Mouse (Mus musculus) midbrain, embryonic 15.5 days (tissue): Measurements from ENCODE around the gene Pex5l. TPM values are rescaled to one million over a fixed set of nuclear protein-coding genes. Genes with fewer than 3 reads are reported as not detected.
A peak's percentile ranks its signal among the peaks of the same experiment; 100 is the strongest.

Experiments
- ATAC-seq: fragments of 200-750 bp; cut with Nextera tagmentation; replicated peaks from 2 replicates; pipeline ENCODE4 v1.8.0; 2017; ENCODE audit warnings: moderate TSS enrichment
- H3K27ac ChIP-seq: fragments of 300-500 bp; sonication (generic); 2 replicates; pipeline ENCODE4 v1.5.1; 2015; ENCODE audit warnings: mild to moderate bottlenecking, inconsistent platforms
- H3K27me3 ChIP-seq: fragments of 300-500 bp; sonication (generic); replicated peaks from 2 replicates; pipeline ENCODE4 v1.6.1; 2015; ENCODE audit warnings: inconsistent platforms
- H3K36me3 ChIP-seq: fragments of 300-500 bp; sonication (generic); replicated peaks from 2 replicates; pipeline ENCODE4 v1.6.1; 2015; ENCODE audit warnings: inconsistent platforms
- H3K4me1 ChIP-seq: fragments of 300-500 bp; sonication (generic); 2 replicates; pipeline ENCODE4 v1.6.1; 2015; ENCODE audit warnings: inconsistent platforms
- H3K4me2 ChIP-seq: fragments of 300-500 bp; sonication (generic); 2 replicates; pipeline ENCODE4 v1.6.1; 2015; ENCODE audit warnings: inconsistent platforms, mild to moderate bottlenecking, moderate library complexity
- H3K4me3 ChIP-seq: fragments of 300-500 bp; sonication (generic); 2 replicates; pipeline ENCODE4 v1.5.1; 2015; ENCODE audit warnings: mild to moderate bottlenecking, inconsistent platforms
- H3K9ac ChIP-seq: fragments of 300-500 bp; sonication (generic); 2 replicates; pipeline ENCODE4 v1.6.1; 2015; ENCODE audit warnings: mild to moderate bottlenecking, inconsistent platforms
- H3K9me3 ChIP-seq: fragments of 300-500 bp; sonication (generic); 2 replicates; pipeline ENCODE4 v1.6.1; 2016; ENCODE audit warnings: inconsistent platforms
- WGBS: fragments of 180-500 bp; shearing (Covaris S2); methylation state at CpG from one replicate; pipeline ENCODE4 v1.1.7; 2015; ENCODE audit warnings: mixed read lengths; 5-methylcytosine and 5-hydroxymethylcytosine counted together
- polyA plus RNA-seq: library from polyadenylated mRNA; unstranded; fragments of >200 nt; fragmentation: Nextera tagmentation; extraction: Ambion mirVana; gene quantifications from 2 replicates; pipeline ENCODE4 v1.2.1, GENCODE M21; 2015

The Pex5l gene
- 1.8 and 2.4 TPM in 2 replicates for polyA plus RNA-seq

GRCm38 (mm10) chr3:33142901-33143461, at the start of gene Pex5l:
Gene Pex5l, minus strand, starts transcription at chr3:33143247.
- under 1% methylated on average over 81 of the region's 88 CpGs for WGBS
- Histone ChIP-seq H3K4me3 (peak within 1 kb of the TSS; percentile 54), H3K27me3 (0 out of 2 replicates have a peak, but pooled peaks cover 7% of the 10 kb centered on the region), H3K4me2 (peak within 1 kb of the TSS; percentile 83), H3K4me1 (peaks cover 11% of the 10 kb centered on the region), H3K27ac (peak within 1 kb of the TSS; percentile 77), H3K9me3 (no peaks in the 10 kb centered on the region), H3K36me3 (no peaks in the 10 kb centered on the region), H3K9ac (peak within 1 kb of the TSS; percentile 63)
- ATAC-seq, result peak; percentile 96

GRCm38 (mm10) chr3:33165186-33165585, 22.1 kb upstream of the Pex5l start:
- Histone ChIP-seq H3K4me1 (no peaks in the 10 kb centered on the region), H3K4me2 (no peak overlapping the region), H3K36me3 (no peaks in the 10 kb centered on the region), H3K27me3 (no peaks in the 10 kb centered on the region), H3K9me3 (no peaks in the 10 kb centered on the region), H3K9ac (no peak overlapping the region), H3K4me3 (no peak overlapping the region), H3K27ac (no peak overlapping the region)
- WGBS, result 83% methylated on average over 3 of the region's 3 CpGs
- ATAC-seq, result no peak

GRCm38 (mm10) chr3:33163821-33164220, 20.8 kb upstream of the Pex5l start:
- Histone ChIP-seq H3K9me3 (no peaks in the 10 kb centered on the region), H3K9ac (no peak overlapping the region), H3K4me2 (no peak overlapping the region), H3K4me1 (no peaks in the 10 kb centered on the region), H3K36me3 (no peaks in the 10 kb centered on the region), H3K27me3 (no peaks in the 10 kb centered on the region), H3K4me3 (no peak overlapping the region), H3K27ac (no peak overlapping the region)
- ATAC-seq, result 0 out of 2 replicates have a peak, but pooled peaks have one; percentile 39

GRCm38 (mm10) chr3:33143592-33143991, 545 bp upstream of the Pex5l start:
- Histone ChIP-seq H3K27me3 (0 out of 2 replicates have a peak, but pooled peaks cover 7% of the 10 kb centered on the region), H3K9me3 (no peaks in the 10 kb centered on the region), H3K4me2 (peak overlapping the region; percentile 83), H3K4me3 (peak overlapping the region; percentile 54), H3K27ac (no peak overlapping the region), H3K9ac (no peak overlapping the region), H3K36me3 (no peaks in the 10 kb centered on the region), H3K4me1 (peaks cover 11% of the 10 kb centered on the region)
- WGBS, result 86% methylated on average over 7 of the region's 7 CpGs
- peak; percentile 34 for ATAC-seq

- Histone ChIP-seq H3K9ac (peak overlapping the region; percentile 63), H3K4me3 (peak overlapping the region; percentile 54), H3K9me3 (no peaks in the 10 kb centered on the region), H3K36me3 (no peaks in the 10 kb centered on the region), H3K27ac (no peak overlapping the region), H3K4me1 (peaks cover 11% of the 10 kb centered on the region), H3K27me3 (0 out of 2 replicates have a peak, but pooled peaks cover 7% of the 10 kb centered on the region), H3K4me2 (peak overlapping the region; percentile 83)
- peak; percentile 69 for ATAC-seq
- whole genome bisulfite sequencing, result under 1% methylated on average over 17 of the region's 17 CpGs
Observed at GRCm38 (mm10) chr3:33142398-33142797, 649 bp downstream of the Pex5l start.

GRCm38 (mm10) chr3:33129944-33130343, 13.1 kb downstream of the Pex5l start:
- no peak for ATAC-seq
- no peak overlapping the region for H3K4me3 ChIP-seq
- no peak overlapping the region for H3K4me2 ChIP-seq
- no peaks in the 10 kb centered on the region for H3K36me3 ChIP-seq
- no peaks in the 10 kb centered on the region for H3K9me3 ChIP-seq
- H3K27ac ChIP-seq, result no peak overlapping the region
- no peaks in the 10 kb centered on the region for H3K4me1 ChIP-seq
- no peaks in the 10 kb centered on the region for H3K27me3 ChIP-seq
- no peak overlapping the region for H3K9ac ChIP-seq

GRCm38 (mm10) chr3:33124796-33125195, 18.3 kb downstream of the Pex5l start:
- Histone ChIP-seq H3K9me3 (no peaks in the 10 kb centered on the region), H3K4me2 (no peak overlapping the region), H3K9ac (no peak overlapping the region), H3K4me1 (no peaks in the 10 kb centered on the region), H3K27ac (no peak overlapping the region), H3K4me3 (no peak overlapping the region), H3K36me3 (no peaks in the 10 kb centered on the region), H3K27me3 (no peaks in the 10 kb centered on the region)
- WGBS, result 84% methylated on average over 5 of the region's 5 CpGs
- no peak for ATAC-seq

- Histone ChIP-seq H3K4me1 (no peaks in the 10 kb centered on the region), H3K27me3 (no peaks in the 10 kb centered on the region), H3K9ac (no peak overlapping the region), H3K4me3 (no peak overlapping the region), H3K36me3 (no peaks in the 10 kb centered on the region), H3K4me2 (no peak overlapping the region), H3K9me3 (no peaks in the 10 kb centered on the region), H3K27ac (no peak overlapping the region)
- no peak for ATAC-seq
- WGBS, result 97% methylated on average over 2 of the region's 2 CpGs
Observed at GRCm38 (mm10) chr3:33105785-33106184, 37.3 kb downstream of the Pex5l start.

GRCm38 (mm10) chr3:33103501-33103900, 39.5 kb downstream of the Pex5l start:
- Histone ChIP-seq H3K4me1 (no peaks in the 10 kb centered on the region), H3K27ac (no peak overlapping the region), H3K27me3 (no peaks in the 10 kb centered on the region), H3K9ac (no peak overlapping the region), H3K4me2 (no peak overlapping the region), H3K36me3 (no peaks in the 10 kb centered on the region), H3K9me3 (no peaks in the 10 kb centered on the region), H3K4me3 (no peak overlapping the region)
- no peak for ATAC-seq
- 92% methylated on average over 6 of the region's 6 CpGs for WGBS

GRCm38 (mm10) chr3:33098550-33099295, 44.3 kb downstream of the Pex5l start:
- no peak overlapping the region for H3K4me3 ChIP-seq
- 67% methylated on average over 9 of the region's 9 CpGs for whole genome bisulfite sequencing
- no peaks in the 10 kb centered on the region for H3K27me3 ChIP-seq
- H3K27ac ChIP-seq, result no peak overlapping the region
- no peaks in the 10 kb centered on the region for H3K36me3 ChIP-seq
- no peaks in the 10 kb centered on the region for H3K9me3 ChIP-seq
- ATAC-seq, result no peak
- H3K4me1 ChIP-seq, result no peaks in the 10 kb centered on the region
- H3K4me2 ChIP-seq, result no peak overlapping the region
- H3K9ac ChIP-seq, result no peak overlapping the region

GRCm38 (mm10) chr3:33093646-33094045, 49.4 kb downstream of the Pex5l start:
- WGBS, result 34% methylated on average over 6 of the region's 6 CpGs
- H3K4me1 ChIP-seq, result peaks cover 11% of the 10 kb centered on the region
- no peaks in the 10 kb centered on the region for H3K27me3 ChIP-seq
- no peak overlapping the region for H3K4me2 ChIP-seq
- no peaks in the 10 kb centered on the region for H3K9me3 ChIP-seq
- ATAC-seq, result peak; percentile 60; the same call in 1 of the 2 replicates
- no peaks in the 10 kb centered on the region for H3K36me3 ChIP-seq
- no peak overlapping the region for H3K4me3 ChIP-seq
- no peak overlapping the region for H3K27ac ChIP-seq
- no peak overlapping the region for H3K9ac ChIP-seq

GRCm38 (mm10) chr3:33090001-33090400, 53.0 kb downstream of the Pex5l start:
- ATAC-seq, result peak; percentile 76
- Histone ChIP-seq H3K9ac (no peak overlapping the region), H3K4me2 (peak overlapping the region; percentile 44), H3K27ac (no peak overlapping the region), H3K4me3 (peak overlapping the region; percentile 12), H3K9me3 (no peaks in the 10 kb centered on the region), H3K4me1 (peaks cover 11% of the 10 kb centered on the region), H3K36me3 (no peaks in the 10 kb centered on the region), H3K27me3 (no peaks in the 10 kb centered on the region)
- 12% methylated on average over 9 of the region's 9 CpGs for WGBS

GRCm38 (mm10) chr3:33089470-33089869, 53.6 kb downstream of the Pex5l start:
- Histone ChIP-seq H3K9me3 (no peaks in the 10 kb centered on the region), H3K9ac (no peak overlapping the region), H3K4me3 (no peak overlapping the region), H3K4me2 (peak overlapping the region; percentile 44; the same call in 1 of the 2 replicates), H3K27ac (no peak overlapping the region), H3K36me3 (no peaks in the 10 kb centered on the region), H3K27me3 (no peaks in the 10 kb centered on the region), H3K4me1 (peaks cover 11% of the 10 kb centered on the region)
- no peak for ATAC-seq
- WGBS, result 33% methylated on average over 2 of the region's 2 CpGs
